Mouse (Mus musculus): ENCODE measurements around the gene Cbln4. TPM values are rescaled to one million over a fixed set of nuclear protein-coding genes. Genes with fewer than 3 reads are reported as not detected.

Gene Cbln4
- polyA plus RNA-seq (2012; rRNA removed; ENCODE audit: low replicate concordance) = not detected in 2 replicates

GRCm38 (mm10) chr2:172043235-172043610, at the start of gene Cbln4:
Gene Cbln4, minus strand, starts transcription at chr2:172043466.

Other genes starting within 250 kb of the Cbln4 start
- not detected in 2 replicates for gene Mc3r, start 205.0 kb upstream of the Cbln4 start, polyA plus RNA-seq (2012; rRNA removed; ENCODE audit: low replicate concordance)